25 mouse cellular contexts compared by ENCODE assay signal in genomic region chr2:128916528-128916927, GRCm38 (mm10). TPM values are rescaled to one million over a fixed set of nuclear protein-coding genes. Genes with fewer than 3 reads are reported as not detected.
A peak's percentile ranks its signal among the peaks of the same experiment; 100 is the strongest.
DNase-seq lines count a peak whose midpoint lies in the region; ATAC-seq and TF ChIP-seq lines count a peak whose summit lies in the region.
"Had no signal": no experiment of that assay in that cellular context is flagged by ENCODE, and none has a peak within 500 bp of the region (broad histone marks: within the 10 kb centered on the region; RNA-seq: fewer than 3 reads in every experiment).

No protein-coding gene starts in this region.

- H3K4me1 ChIP-seq in limb, embryonic 14.5 days (ENCODE audit: control insufficient read depth, insufficient read depth, low read length), result no peaks in the 10 kb centered on the region
- H3K4me1 ChIP-seq: embryonic facial prominence, embryonic 12.5 days; forebrain, embryonic 12.5 days; forebrain, embryonic 15.5 days; heart, embryonic 10.5 days; heart, embryonic 13.5 days; hindbrain, embryonic 12.5 days; hindbrain, embryonic 15.5 days had no signal

- H3K9me3 ChIP-seq in limb, embryonic 14.5 days (ENCODE audit: control insufficient read depth, low read length), result no peaks in the 10 kb centered on the region
- H3K9me3 ChIP-seq: embryonic facial prominence, embryonic 12.5 days; forebrain, embryonic 12.5 days; forebrain, embryonic 15.5 days; heart, embryonic 10.5 days; heart, embryonic 13.5 days; hindbrain, embryonic 12.5 days; hindbrain, embryonic 15.5 days had no signal

- no peaks in the 10 kb centered on the region for H3K36me3 ChIP-seq in limb, embryonic 14.5 days (ENCODE audit: control insufficient read depth, insufficient read depth, low read length)
- H3K36me3 ChIP-seq: embryonic facial prominence, embryonic 12.5 days; forebrain, embryonic 12.5 days; forebrain, embryonic 15.5 days; heart, embryonic 10.5 days; heart, embryonic 13.5 days; hindbrain, embryonic 12.5 days; hindbrain, embryonic 15.5 days had no signal

- ATAC-seq in limb, embryonic 14.5 days (ENCODE audit: low FRiP score, low read depth), result no peak
- ATAC-seq: CD4-positive, CD25-positive, alpha-beta regulatory T cell, adult 4 months; forebrain, embryonic 15.5 days had no signal

- intact Hi-C loops in left cerebral cortex, postnatal 14 days (cut with DNase I), result no loop called here
- intact Hi-C loops in left cerebral cortex, postnatal 4 days (cut with DNase I), result no loop called here

- no peaks in the 10 kb centered on the region for H3K27me3 ChIP-seq in limb, embryonic 14.5 days (ENCODE audit: control insufficient read depth, insufficient read depth, low read length)
- H3K27me3 ChIP-seq: embryonic facial prominence, embryonic 12.5 days; forebrain, embryonic 15.5 days; heart, embryonic 13.5 days; hindbrain, embryonic 12.5 days; hindbrain, embryonic 15.5 days had no signal

- DNase-seq in left cerebral cortex, postnatal 14 days (ENCODE audit: low spot score in 2 of 2), result peak; percentile 6
- no peak for DNase-seq in left cerebral cortex, postnatal 4 days
- DNase-seq in right cerebral cortex, adult 2 months (ENCODE audit: low spot score in 2 of 2), result peak; percentile 5 to 14
- DNase-seq in right cerebral cortex, postnatal 14 days, result no peak
- peak; percentile 8 for DNase-seq in limb, embryonic 14.5 days (ENCODE audit: low spot score)
- DNase-seq in c-Kit-positive CD71-positive TER-119-positive erythroid progenitor cells, embryonic 14.5 days (ENCODE audit: low spot score), result no peak
- DNase-seq: adrenal gland, adult 2 months; adrenal gland, postnatal 14 days; cerebellum, adult 18-20 months; cerebellum, adult 9-10 months; cerebellum, postnatal 14 days; gastrocnemius, postnatal 25 days; heart, adult 2 months; heart, postnatal 14 days had no signal

- TF ChIP-seq POLR2A in limb, embryonic 14.5 days (IDR thresholded peaks at IDR 0.05; ENCODE audit: borderline replicate concordance, extremely low read depth, insufficient read depth, insufficient read length), result no peak

- H3K4me2 ChIP-seq in limb, embryonic 14.5 days (replicated peaks; ENCODE audit: low read depth, low read length, severe bottlenecking), result no peak overlapping the region
- H3K4me2 ChIP-seq: embryonic facial prominence, embryonic 12.5 days; forebrain, embryonic 12.5 days; forebrain, embryonic 15.5 days; heart, embryonic 13.5 days; hindbrain, embryonic 12.5 days; hindbrain, embryonic 15.5 days had no signal

- no peak overlapping the region for H3K4me3 ChIP-seq in limb, embryonic 14.5 days (replicated peaks; ENCODE audit: low read length)
- H3K4me3 ChIP-seq: embryonic facial prominence, embryonic 12.5 days; erythroblast, embryonic 14.5 days; forebrain, embryonic 12.5 days; forebrain, embryonic 15.5 days; heart, adult 2 months; heart, embryonic 10.5 days; heart, embryonic 13.5 days; hindbrain, embryonic 12.5 days; hindbrain, embryonic 15.5 days had no signal

- no peak overlapping the region for H3K9ac ChIP-seq in limb, embryonic 14.5 days (ENCODE audit: low read depth, low read length, severe bottlenecking)
- H3K9ac ChIP-seq: embryonic facial prominence, embryonic 12.5 days; forebrain, embryonic 12.5 days; forebrain, embryonic 15.5 days; heart, embryonic 13.5 days; hindbrain, embryonic 12.5 days; hindbrain, embryonic 15.5 days had no signal

- 69% methylated on average over 3 of the region's 3 CpGs for WGBS in limb, embryonic 14.5 days

- 0 out of 2 replicates have a peak overlapping the region, but pooled peaks have one; percentile 10 for H3K27ac ChIP-seq in limb, embryonic 14.5 days (replicated peaks; ENCODE audit: low read depth, low read length)
- H3K27ac ChIP-seq: embryonic facial prominence, embryonic 12.5 days; forebrain, embryonic 12.5 days; forebrain, embryonic 15.5 days; heart, adult 2 months; heart, embryonic 10.5 days; heart, embryonic 13.5 days; hindbrain, embryonic 12.5 days; hindbrain, embryonic 15.5 days had no signal

RNA-seq across cellular contexts. Expression of gene Zc3h8, which starts 27.3 kb away (rescaled TPM):
- total RNA-seq in left cerebral cortex, postnatal 14 days (2021), result 1 to 10 TPM; 6.7 to 7.0 TPM
- 10 to 100 TPM in 1 of 2 experiments, 1 to 10 TPM in 1; 9.0 to 10.3 TPM for total RNA-seq in left cerebral cortex, postnatal 4 days (2021)
- polyA plus RNA-seq in limb, embryonic 14.5 days (2012; rRNA removed), result 3.5 and 7.1 TPM in 2 replicates
- polyA plus RNA-seq in limb, embryonic 14.5 days (2014; fragmentation: Nextera tagmentation; extraction: Ambion mirVana), result 6.2 and 7.5 TPM in 2 replicates
- polyA plus RNA-seq: erythroblast, embryonic 14.5 days had no signal

RNA-seq across cellular contexts. Expression of gene Zc3h6, which starts 50.7 kb away (rescaled TPM):
- total RNA-seq in left cerebral cortex, postnatal 14 days (2021), result 10 to 100 TPM; 11.4 to 13.3 TPM
- total RNA-seq in left cerebral cortex, postnatal 4 days (2021), result 10 to 100 TPM; 14.8 to 15.4 TPM
- polyA plus RNA-seq in limb, embryonic 14.5 days (2012; rRNA removed), result 1.8 TPM in 2 replicates
- 2.3 and 2.8 TPM in 2 replicates for polyA plus RNA-seq in limb, embryonic 14.5 days (2014; fragmentation: Nextera tagmentation; extraction: Ambion mirVana)

RNA-seq across cellular contexts. Expression of gene Gm10762, which starts 51.0 kb away (rescaled TPM):
- total RNA-seq in left cerebral cortex, postnatal 14 days (2021), result 1 to 10 TPM; 7.3 to 7.4 TPM
- total RNA-seq in left cerebral cortex, postnatal 4 days (2021), result 10 to 100 TPM; 13.8 to 15.5 TPM
- 15.6 and 17.1 TPM in 2 replicates for polyA plus RNA-seq in limb, embryonic 14.5 days (2012; rRNA removed)
- 20.4 and 22.2 TPM in 2 replicates for polyA plus RNA-seq in limb, embryonic 14.5 days (2014; fragmentation: Nextera tagmentation; extraction: Ambion mirVana)

RNA-seq across cellular contexts. Expression of gene Fbln7, which starts 53.7 kb away (rescaled TPM):
- 1 to 10 TPM; 4.0 to 4.8 TPM for total RNA-seq in left cerebral cortex, postnatal 14 days (2021)
- 1 to 10 TPM; 3.3 to 4.4 TPM for total RNA-seq in left cerebral cortex, postnatal 4 days (2021)
- polyA plus RNA-seq in limb, embryonic 14.5 days (2012; rRNA removed), result 15.0 and 18.7 TPM in 2 replicates
- 6.8 and 8.9 TPM in 2 replicates for polyA plus RNA-seq in limb, embryonic 14.5 days (2014; fragmentation: Nextera tagmentation; extraction: Ambion mirVana)
- total RNA-seq: hematopoietic stem cell, adult 5-6 weeks; MEL had no signal
- polyA plus RNA-seq: CD4-positive, CD25-positive, alpha-beta regulatory T cell, adult 4 months; erythroblast, embryonic 14.5 days had no signal

Comparison
In these comparisons a context has a peak if more than half of its experiments do, and no peak if none do; other contexts are left out.
1. DNase-seq: peak in left cerebral cortex, postnatal 14 days (2 of 2), right cerebral cortex, adult 2 months (2 of 2) and limb, embryonic 14.5 days (single experiment); none in left cerebral cortex, postnatal 4 days (single experiment), right cerebral cortex, postnatal 14 days (single experiment) and c-Kit-positive CD71-positive TER-119-positive erythroid progenitor cells, embryonic 14.5 days (single experiment).